Mouse (Mus musculus) heart, postnatal 4 days (tissue): ENCODE data around the gene Erbb2. TPM values are rescaled to one million over a fixed set of nuclear protein-coding genes. Genes with fewer than 3 reads are reported as not detected.

Experiments used
- DNase-seq: peaks from one replicate; pipeline ENCODE4 v3.0.0; 2021
- total RNA-seq, 2 experiments: library from RNA; stranded (reverse); gene quantifications; 2 replicates each; pipeline ENCODE4 v1.2.3; 2021

The Erbb2 gene
- total RNA-seq, 2 experiments from 2014 or later, result 24.1 to 27.0 TPM

DNA sequence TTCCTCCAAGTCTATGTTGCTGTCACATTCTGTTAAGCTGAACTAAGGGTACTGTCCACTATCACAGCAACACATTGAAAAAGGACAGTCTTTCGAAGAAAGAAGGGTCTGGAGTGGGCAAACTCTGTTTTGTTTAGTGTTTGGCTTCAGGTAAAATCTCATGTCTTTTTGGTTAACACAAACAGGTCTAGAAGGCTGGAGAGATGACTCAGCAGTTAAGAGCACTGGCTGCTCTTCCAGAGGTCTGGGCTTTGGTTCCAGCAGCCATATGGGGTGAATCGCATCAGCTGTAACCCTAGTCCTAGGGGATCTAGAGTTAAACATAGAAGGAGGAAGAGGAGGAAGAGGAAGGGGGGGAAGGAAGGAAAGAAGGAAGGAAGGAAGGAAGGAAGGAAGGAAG is 73.5 kb downstream of the Erbb2 start:
- no peak for DNase-seq

Other genes starting within 250 kb of the Erbb2 start
- 10 to 100 TPM; 48.5 to 52.6 TPM for gene Med1, start 219.2 kb upstream of the Erbb2 start, total RNA-seq
- 10 to 100 TPM; 31.3 to 32.7 TPM for gene Cdk12, start 209.4 kb upstream of the Erbb2 start, total RNA-seq
- gene Neurod2, start 82.8 kb upstream of the Erbb2 start, total RNA-seq, result not detected
- gene Ppp1r1b, start 64.1 kb upstream of the Erbb2 start, total RNA-seq, result 10 to 100 TPM; 19.1 to 21.2 TPM
- gene Stard3, start 54.1 kb upstream of the Erbb2 start, total RNA-seq, result 10 to 100 TPM; 21.3 to 21.8 TPM
- gene Tcap, start 28.7 kb upstream of the Erbb2 start, total RNA-seq, result 100 to 1,000 TPM; 163 to 192 TPM
- not detected for gene Pnmt, start 26.0 kb upstream of the Erbb2 start, total RNA-seq
- gene Pgap3, start 12.0 kb upstream of the Erbb2 start, total RNA-seq, result 10 to 100 TPM; 19.6 to 20.5 TPM
- gene Mien1, start 26.5 kb downstream of the Erbb2 start, total RNA-seq, result 10 to 100 TPM; 46.9 to 49.0 TPM
- gene Grb7, start 33.9 kb downstream of the Erbb2 start, total RNA-seq, result not detected
- under 1 TPM; 0.67 to 0.72 TPM for gene Ikzf3, start 133.6 kb downstream of the Erbb2 start, total RNA-seq
- gene Zpbp2, start 138.6 kb downstream of the Erbb2 start, total RNA-seq, result under 1 TPM in 1 of 2 experiments, not detected in 1; 0.17 TPM
- 10 to 100 TPM; 36.5 to 41.5 TPM for gene Ormdl3, start 174.9 kb downstream of the Erbb2 start, total RNA-seq
- gene Lrrc3c, start 185.8 kb downstream of the Erbb2 start, total RNA-seq, result not detected
- gene Gm12355, start 213.2 kb downstream of the Erbb2 start, total RNA-seq, result 10 to 100 TPM; 29.2 to 29.5 TPM
- gene Gsdma3, start 213.9 kb downstream of the Erbb2 start, total RNA-seq, result 1 to 10 TPM; 3.2 to 5.2 TPM
- gene Gsdma2, start 234.3 kb downstream of the Erbb2 start, total RNA-seq, result not detected